Comparison of ENCODE assay signal across 18 mouse cellular contexts in genomic region chr4:136754256-136754655, GRCm38 (mm10).
A peak's percentile ranks its signal among the peaks of the same experiment; 100 is the strongest.
DNase-seq lines count a peak whose midpoint lies in the region; ATAC-seq lines count a peak whose summit lies in the region.
"Had no signal": no experiment of that assay in that cellular context is flagged by ENCODE, and none has a peak within 500 bp of the region (broad histone marks: within the 10 kb centered on the region; RNA-seq: fewer than 3 reads in every experiment).

No protein-coding gene starts in this region.

- H3K27me3 ChIP-seq in embryonic facial prominence, embryonic 11.5 days (ENCODE audit: control insufficient read depth, insufficient read depth, low read length), result no peaks in the 10 kb centered on the region; the same call in 1 of the 2 replicates
- H3K27me3 ChIP-seq in embryonic facial prominence, embryonic 15.5 days, result no peaks in the 10 kb centered on the region; the same call in 1 of the 2 replicates
- H3K27me3 ChIP-seq in hindbrain, embryonic 15.5 days, result no peaks in the 10 kb centered on the region
- H3K27me3 ChIP-seq in midbrain, embryonic 16.5 days (ENCODE audit: control insufficient read depth, insufficient read depth, low read depth, low read length), result no peaks in the 10 kb centered on the region

- no peak overlapping the region for H3K27ac ChIP-seq in embryonic facial prominence, embryonic 11.5 days (replicated peaks; ENCODE audit: low read depth, low read length)
- 0 out of 2 replicates have a peak overlapping the region, but pooled peaks have one; percentile 69 for H3K27ac ChIP-seq in embryonic facial prominence, embryonic 15.5 days (replicated peaks)
- peak overlapping the region; percentile 86; the same call in 1 of the 2 replicates for H3K27ac ChIP-seq in hindbrain, embryonic 15.5 days (replicated peaks)
- peak overlapping the region; percentile 86 for H3K27ac ChIP-seq in midbrain, embryonic 16.5 days (ENCODE audit: low read length)
- H3K27ac ChIP-seq: limb, embryonic 12.5 days; liver, embryonic 14.5 days had no signal

- whole genome bisulfite sequencing in embryonic facial prominence, embryonic 11.5 days, result 82% methylated on average over 8 of the region's 8 CpGs
- WGBS in embryonic facial prominence, embryonic 15.5 days, result 67% methylated on average over 8 of the region's 8 CpGs
- WGBS in hindbrain, embryonic 15.5 days, result 59% methylated on average over 8 of the region's 8 CpGs
- WGBS in midbrain, embryonic 16.5 days, result 64% methylated on average over 8 of the region's 8 CpGs

- H3K9me3 ChIP-seq in embryonic facial prominence, embryonic 11.5 days (replicated peaks; ENCODE audit: control insufficient read depth, low read length), result no peaks in the 10 kb centered on the region
- no peaks in the 10 kb centered on the region for H3K9me3 ChIP-seq in embryonic facial prominence, embryonic 15.5 days (replicated peaks)
- no peaks in the 10 kb centered on the region for H3K9me3 ChIP-seq in hindbrain, embryonic 15.5 days
- no peaks in the 10 kb centered on the region for H3K9me3 ChIP-seq in midbrain, embryonic 16.5 days (replicated peaks; ENCODE audit: control insufficient read depth, low read length, poor library complexity, severe bottlenecking)
- H3K9me3 ChIP-seq: heart, embryonic 12.5 days; limb, embryonic 12.5 days had no signal

- H3K4me2 ChIP-seq in embryonic facial prominence, embryonic 11.5 days (ENCODE audit: low read depth, low read length), result no peak overlapping the region
- H3K4me2 ChIP-seq in embryonic facial prominence, embryonic 15.5 days (replicated peaks), result no peak overlapping the region
- no peak overlapping the region for H3K4me2 ChIP-seq in hindbrain, embryonic 15.5 days
- no peak overlapping the region for H3K4me2 ChIP-seq in midbrain, embryonic 16.5 days (ENCODE audit: low read length)

- ATAC-seq in embryonic facial prominence, embryonic 11.5 days (replicated peaks; ENCODE audit: insufficient number of reproducible peaks, low FRiP score, low TSS enrichment, low read depth), result no peak
- no peak for ATAC-seq in embryonic facial prominence, embryonic 15.5 days (ENCODE audit: insufficient number of reproducible peaks, low FRiP score, low TSS enrichment, low read depth)
- ATAC-seq in hindbrain, embryonic 15.5 days (ENCODE audit: low FRiP score, low read depth), result no peak
- no peak for ATAC-seq in midbrain, embryonic 16.5 days
- ATAC-seq: CD4-positive, CD25-positive, alpha-beta regulatory T cell, adult 4 months; intestine, postnatal 0 days; lung, postnatal 0 days had no signal

- no peak overlapping the region for H3K4me3 ChIP-seq in embryonic facial prominence, embryonic 11.5 days (ENCODE audit: low read depth, low read length)
- no peak overlapping the region for H3K4me3 ChIP-seq in embryonic facial prominence, embryonic 15.5 days (replicated peaks)
- H3K4me3 ChIP-seq in hindbrain, embryonic 15.5 days, result no peak overlapping the region
- H3K4me3 ChIP-seq in midbrain, embryonic 16.5 days (ENCODE audit: low read depth, low read length), result no peak overlapping the region
- H3K4me3 ChIP-seq: heart, embryonic 12.5 days; limb, embryonic 12.5 days had no signal

- no peak for DNase-seq in embryonic facial prominence, embryonic 11.5 days (ENCODE audit: low spot score)
- DNase-seq in cerebellum, postnatal 25 days, result no peak
- DNase-seq in yolk sac, embryonic 10.5 days (ENCODE audit: low spot score), result no peak
- no peak for DNase-seq in layer of hippocampus, postnatal 10 days (ENCODE audit: low spot score in 2 of 2)
- DNase-seq: adrenal gland, adult 2 months; cerebellum, adult 8-10 months; embryo, embryonic 11 days; heart, postnatal 36 days; kidney, postnatal 25 days had no signal

- H3K36me3 ChIP-seq in embryonic facial prominence, embryonic 11.5 days (replicated peaks; ENCODE audit: control insufficient read depth, insufficient read depth, low read depth, low read length), result no peaks in the 10 kb centered on the region
- 0 out of 2 replicates have a peak, but pooled peaks cover 11% of the 10 kb centered on the region for H3K36me3 ChIP-seq in embryonic facial prominence, embryonic 15.5 days
- H3K36me3 ChIP-seq in hindbrain, embryonic 15.5 days, result no peaks in the 10 kb centered on the region
- no peaks in the 10 kb centered on the region for H3K36me3 ChIP-seq in midbrain, embryonic 16.5 days (ENCODE audit: control insufficient read depth, insufficient read depth, low read length)
- H3K36me3 ChIP-seq: heart, embryonic 12.5 days had no signal

- H3K9ac ChIP-seq in embryonic facial prominence, embryonic 11.5 days (replicated peaks; ENCODE audit: low read length), result 0 out of 2 replicates have a peak overlapping the region, but pooled peaks have one; percentile 9
- no peak overlapping the region; the same call in 1 of the 2 replicates for H3K9ac ChIP-seq in embryonic facial prominence, embryonic 15.5 days
- H3K9ac ChIP-seq in hindbrain, embryonic 15.5 days, result no peak overlapping the region
- 0 out of 2 replicates have a peak overlapping the region, but pooled peaks have one; percentile 7 for H3K9ac ChIP-seq in midbrain, embryonic 16.5 days (ENCODE audit: low read depth, low read length)
- H3K9ac ChIP-seq: limb, embryonic 12.5 days; liver, embryonic 14.5 days had no signal

- H3K4me1 ChIP-seq in embryonic facial prominence, embryonic 11.5 days (ENCODE audit: control insufficient read depth, insufficient read depth, low read length), result peaks cover 23% of the 10 kb centered on the region
- H3K4me1 ChIP-seq in embryonic facial prominence, embryonic 15.5 days, result peaks cover 60% of the 10 kb centered on the region
- peaks cover 90% of the 10 kb centered on the region for H3K4me1 ChIP-seq in hindbrain, embryonic 15.5 days (replicated peaks)
- peaks cover 76% of the 10 kb centered on the region for H3K4me1 ChIP-seq in midbrain, embryonic 16.5 days (ENCODE audit: control insufficient read depth, insufficient read depth, low read length)

Comparison
In these comparisons a context has a peak if more than half of its experiments do, and no peak if none do; other contexts are left out.
1. H3K9ac ChIP-seq: peak in embryonic facial prominence, embryonic 11.5 days (single experiment) and midbrain, embryonic 16.5 days (single experiment); none in embryonic facial prominence, embryonic 15.5 days (single experiment) and hindbrain, embryonic 15.5 days (single experiment).